Mouse (Mus musculus) layer of hippocampus, adult 9-11 months (tissue): ENCODE measurements around the gene Parva.

Experiments
- DNase-seq: peaks from one replicate; pipeline ENCODE4 v3.0.0; 2022

Parva gene

GRCm38 (mm10) chr7:112427357-112428157 lies at the start of gene Parva:
TSS of gene Parva (plus strand) at chr7:112427505.
- no peak for DNase-seq

DNA sequence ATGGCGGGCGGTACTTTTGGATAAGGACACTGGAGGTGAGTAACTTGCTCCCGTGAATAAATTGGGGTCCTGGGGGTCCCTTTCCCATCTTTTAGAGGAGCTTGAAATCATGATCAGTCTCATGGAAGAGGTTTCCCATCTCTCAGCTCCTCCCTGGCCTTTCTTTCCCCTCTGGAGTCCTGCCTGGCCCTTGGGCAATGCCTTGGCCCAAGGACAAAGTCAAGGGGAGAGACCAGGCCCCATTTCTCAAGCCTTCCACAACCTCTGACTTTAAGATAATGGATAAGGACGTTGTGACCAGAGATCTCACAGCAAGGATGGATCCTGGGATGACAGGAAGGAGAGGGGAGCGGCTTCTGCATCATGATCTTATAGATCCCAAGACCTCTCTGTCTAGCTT lies 49.2 kb upstream of the Parva start:
- DNase-seq = no peak

DNA sequence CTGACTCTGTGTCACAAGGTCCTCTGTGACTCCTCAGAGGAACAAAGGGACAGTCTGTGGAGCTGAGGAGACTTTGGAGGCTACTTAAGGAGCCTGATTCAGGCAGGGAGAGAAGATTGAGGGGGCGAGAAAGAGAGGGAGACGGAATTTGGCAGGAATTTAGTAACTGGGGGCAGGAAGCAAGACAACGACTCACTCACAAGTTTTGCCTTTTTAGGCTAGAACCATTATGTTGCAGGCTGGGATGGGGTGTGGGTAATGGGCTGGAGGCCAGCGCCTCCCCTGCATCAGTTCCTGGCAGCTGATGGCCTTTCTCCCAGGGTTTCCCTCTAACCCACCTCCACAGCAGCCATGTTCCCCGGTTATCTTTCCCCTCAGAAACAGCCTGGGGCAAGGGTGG lies 48.8 kb upstream of the Parva start:
- DNase-seq = peak; percentile 71

GRCm38 (mm10) chr7:112386521-112386920 lies 40.8 kb upstream of the Parva start:
- DNase-seq = no peak

DNA sequence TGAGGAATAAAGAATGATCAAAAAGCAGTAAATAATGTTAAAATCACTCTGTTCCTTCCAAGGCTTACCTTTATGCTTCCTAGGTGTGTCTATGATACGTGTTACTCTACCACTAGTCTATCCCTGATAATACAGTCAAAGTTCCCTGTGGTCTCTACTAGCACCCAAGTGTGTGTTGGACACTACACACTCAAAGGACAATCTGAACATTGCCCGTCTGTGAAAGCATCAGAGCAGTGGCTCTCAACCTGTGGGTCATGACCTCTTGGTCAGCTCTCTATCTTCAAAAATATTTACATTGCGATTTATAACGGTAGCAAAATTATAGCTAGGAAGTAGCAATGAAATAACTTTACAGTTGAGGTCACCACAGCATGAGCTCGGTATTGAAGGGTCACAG lies 39.4 kb upstream of the Parva start:
- no peak for DNase-seq

DNA sequence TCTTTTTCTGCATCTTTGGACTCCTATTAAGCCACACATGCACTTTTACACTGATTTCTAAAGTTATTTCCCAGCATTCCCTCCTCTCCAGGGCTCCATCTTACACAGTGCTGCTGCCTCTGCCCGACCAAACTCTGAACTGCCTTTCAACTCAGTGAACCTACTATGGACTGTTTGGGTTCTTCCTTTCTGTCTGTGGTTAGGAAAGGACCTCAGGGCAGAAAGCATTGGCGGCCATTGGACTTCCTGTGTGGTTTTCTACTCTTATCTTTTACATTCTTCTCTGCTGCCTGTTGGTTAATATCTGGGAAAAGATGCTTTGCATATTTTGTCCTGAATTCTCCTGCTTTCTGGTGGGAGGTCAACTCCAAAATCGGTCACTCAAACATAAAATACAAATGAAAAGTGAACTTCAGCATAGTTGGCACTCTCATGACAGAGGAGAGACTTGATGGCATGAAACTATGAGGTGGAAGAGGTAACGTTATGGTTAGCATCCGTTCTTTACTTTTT lies 38.9 kb upstream of the Parva start:
- DNase-seq = no peak

DNA sequence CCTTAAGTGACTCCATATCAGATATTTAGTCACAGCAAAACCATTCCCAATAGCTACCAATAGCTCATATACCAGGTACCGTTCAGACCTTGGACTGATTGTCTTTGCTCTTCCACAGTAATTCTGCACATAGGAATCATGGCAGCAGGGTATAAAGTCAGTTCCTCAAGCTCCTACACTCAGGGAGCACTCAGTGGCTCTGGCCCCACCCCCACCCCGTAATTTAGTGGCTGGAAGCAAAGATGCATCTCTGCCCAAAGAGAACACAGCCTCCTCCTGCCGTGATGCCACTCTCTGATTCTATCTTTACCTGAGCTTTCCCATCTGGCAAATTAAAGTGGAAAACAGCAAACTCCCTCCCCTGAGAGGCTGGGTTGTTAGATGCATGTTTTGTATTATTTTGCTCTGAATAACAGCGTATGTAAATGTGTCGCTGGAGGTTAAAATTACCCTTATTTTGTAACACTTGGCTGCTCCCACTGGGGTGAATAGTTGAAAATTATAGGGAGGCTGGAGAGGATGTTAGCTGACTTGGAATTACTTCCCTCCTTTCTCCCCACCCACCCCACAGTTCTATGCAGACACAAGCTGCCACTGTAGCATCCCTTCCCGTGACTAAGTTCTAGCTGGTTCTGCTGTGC lies 37.6 kb upstream of the Parva start:
- no peak for DNase-seq

GRCm38 (mm10) chr7:112390252-112390936 lies 36.9 kb upstream of the Parva start:
- DNase-seq = no peak

DNA sequence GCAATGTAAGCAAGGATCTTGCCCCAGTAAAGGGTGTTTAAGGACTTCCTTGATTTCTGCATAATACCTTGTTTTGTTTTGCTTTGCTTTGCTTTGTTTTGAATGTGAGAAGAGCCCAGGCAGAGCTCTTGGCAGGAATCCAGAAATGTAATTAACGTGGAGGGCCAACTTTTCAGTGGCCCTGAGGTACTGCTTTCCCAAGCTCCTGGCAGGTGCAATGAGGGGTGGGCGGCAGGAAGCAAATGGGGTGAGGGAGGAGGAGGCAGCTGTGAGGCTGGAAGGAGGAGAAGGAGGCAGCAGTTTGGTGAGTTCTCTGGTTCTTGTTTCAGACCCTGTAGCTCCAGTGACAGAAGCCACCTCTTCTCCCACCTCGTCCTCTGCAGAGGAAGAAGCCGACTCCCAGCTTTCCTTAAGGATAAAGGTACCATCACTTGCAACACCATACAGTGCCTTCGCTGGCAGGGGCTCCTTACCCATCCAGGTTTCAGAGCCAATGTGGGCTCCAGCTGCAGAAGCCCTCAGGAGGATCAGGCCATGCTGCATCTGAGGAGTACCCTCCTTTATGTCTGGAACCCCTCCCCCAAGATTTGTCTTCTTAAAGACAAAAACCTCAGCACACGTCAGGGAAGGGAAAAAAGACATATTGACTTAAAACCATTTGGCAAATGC lies 36.2 kb upstream of the Parva start:
- no peak for DNase-seq

- no peak for DNase-seq
These were observed 29.5 kb upstream of the Parva start for GRCm38 (mm10) chr7:112397786-112398185.

- DNase-seq = no peak
These were observed 27.7 kb upstream of the Parva start for GRCm38 (mm10) chr7:112399425-112400170.

GRCm38 (mm10) chr7:112400175-112400574 lies 27.1 kb upstream of the Parva start:
- peak; percentile 52 for DNase-seq

DNA sequence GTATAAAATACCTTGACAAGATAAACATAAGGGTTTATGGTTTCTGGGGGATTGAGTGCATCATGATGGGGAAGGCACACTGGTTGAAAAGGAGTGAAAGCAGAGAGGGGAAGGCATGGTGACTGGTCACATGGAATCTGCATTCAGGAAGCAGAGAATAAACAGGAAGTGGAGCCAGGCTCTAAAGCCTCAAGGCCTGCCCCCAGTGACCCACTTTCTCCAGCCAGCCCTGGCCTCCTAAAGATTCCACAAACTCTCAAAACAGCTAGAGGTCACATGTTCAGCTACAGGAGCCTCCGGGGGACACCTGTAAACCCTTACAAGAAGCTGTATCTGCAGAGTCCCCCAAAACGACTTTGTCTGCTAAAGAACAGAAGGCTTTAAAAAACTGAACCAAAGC lies 22.2 kb upstream of the Parva start:
- DNase-seq = no peak

GRCm38 (mm10) chr7:112405578-112405977 lies 21.7 kb upstream of the Parva start:
- peak; percentile 39 for DNase-seq

DNA sequence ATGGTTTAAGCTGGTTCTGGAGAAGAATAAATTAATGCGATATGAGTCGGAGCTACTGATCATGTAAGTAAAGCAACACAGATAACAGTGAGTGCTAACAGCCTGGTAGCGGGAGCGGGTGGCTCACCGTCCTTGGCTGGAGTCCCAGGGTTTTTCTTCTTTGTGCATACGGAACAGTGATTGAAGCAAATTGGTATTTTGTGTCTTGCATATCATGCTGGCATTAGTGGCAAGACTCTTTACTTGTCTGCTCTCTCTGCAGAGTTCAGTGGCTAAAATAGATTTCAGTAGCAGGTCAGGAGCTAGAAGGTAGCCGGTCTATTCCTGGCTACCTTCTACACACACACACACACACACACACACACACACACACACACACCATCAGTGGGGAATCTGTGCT lies 19.7 kb upstream of the Parva start:
- peak; percentile 63 for DNase-seq

DNA sequence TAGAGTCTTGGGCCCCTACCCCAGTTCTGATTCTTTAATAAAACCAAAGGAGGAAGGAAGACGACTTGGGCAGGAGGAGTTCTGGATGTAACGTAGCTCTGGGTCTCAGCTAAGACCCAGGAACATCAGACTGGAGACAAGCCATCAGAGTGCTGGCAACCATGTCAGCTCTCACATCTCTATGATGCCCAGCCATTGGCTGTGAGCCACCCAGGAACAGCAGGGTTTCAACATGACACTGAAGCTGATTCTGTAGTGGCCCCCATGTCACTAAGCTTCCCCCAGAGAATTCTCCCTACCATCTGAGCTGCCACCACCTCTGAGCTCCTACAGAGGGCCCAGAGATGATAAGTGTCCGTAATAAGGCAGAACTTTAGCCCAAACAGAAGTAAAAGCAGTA lies 17.3 kb upstream of the Parva start:
- DNase-seq = no peak

- no peak for DNase-seq
These were observed 14.0 kb upstream of the Parva start for GRCm38 (mm10) chr7:112413286-112413685.

DNA sequence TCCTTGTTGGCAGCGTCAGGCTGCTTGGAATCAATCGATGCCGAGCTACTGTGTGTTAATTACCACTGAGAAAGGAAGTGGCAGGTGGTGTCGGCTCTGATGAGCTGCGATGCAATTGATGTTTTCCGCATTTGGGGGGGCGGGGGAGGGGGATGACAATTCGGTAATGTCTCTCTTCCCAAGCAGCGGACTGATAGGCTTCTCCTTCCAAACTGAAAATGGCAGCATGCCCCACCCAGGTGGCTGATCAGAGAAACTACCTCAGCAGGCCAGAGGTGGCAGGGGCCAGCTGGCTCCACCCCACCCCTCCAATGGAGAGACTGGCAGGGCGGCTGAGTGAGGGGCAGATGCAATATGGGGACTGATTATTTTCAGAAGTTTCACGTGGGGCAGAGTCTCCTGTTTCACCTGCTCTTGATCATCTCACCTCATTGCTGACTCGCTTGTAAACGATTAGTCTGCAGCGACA lies 11.2 kb upstream of the Parva start:
- no peak for DNase-seq

DNA sequence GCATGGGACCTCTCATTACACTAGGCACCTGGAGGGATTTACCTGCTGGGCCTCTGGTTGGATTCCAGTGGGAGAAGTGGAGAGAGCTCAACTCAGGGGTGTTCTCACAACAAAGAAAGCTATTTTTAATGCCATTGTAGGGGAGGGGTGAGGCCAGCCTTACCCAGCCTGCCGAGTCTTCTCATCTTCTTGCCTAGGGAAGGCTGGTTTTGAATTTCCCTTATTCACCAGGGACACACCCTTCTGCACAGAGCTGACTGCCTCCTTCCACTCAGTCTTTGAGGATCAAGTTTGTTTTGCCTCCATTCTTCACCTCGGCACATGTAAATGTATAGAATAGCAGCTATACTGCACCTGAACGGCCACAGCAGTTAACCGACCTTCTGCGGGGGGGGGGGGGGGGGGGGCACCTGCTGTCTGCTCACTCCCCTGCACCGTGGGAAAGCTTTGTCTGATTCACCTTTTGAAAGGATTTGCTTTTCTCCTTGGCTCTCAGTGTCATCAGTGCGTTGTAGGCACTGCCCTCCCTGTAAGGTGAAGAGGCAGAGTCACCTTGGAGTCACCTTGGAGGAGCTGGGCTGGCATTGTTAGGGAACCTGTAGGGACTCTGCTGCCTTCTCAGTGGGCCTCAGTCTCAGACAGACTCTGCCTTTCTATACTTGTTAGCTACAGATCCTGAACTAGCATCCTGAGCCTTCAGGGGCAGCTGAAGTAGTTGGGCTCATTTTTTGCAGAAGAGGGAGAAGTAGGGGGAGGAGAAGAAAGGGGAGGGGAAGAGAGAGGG lies 10.4 kb upstream of the Parva start:
- no peak for DNase-seq

- no peak for DNase-seq
These were observed 9.7 kb upstream of the Parva start for GRCm38 (mm10) chr7:112417598-112417997.

- DNase-seq = no peak
These were observed 3.9 kb upstream of the Parva start for GRCm38 (mm10) chr7:112423438-112423837.
